Mouse (Mus musculus): Measurements from ENCODE around the gene Ooep. TPM values are rescaled to one million over a fixed set of nuclear protein-coding genes. Genes with fewer than 3 reads are reported as not detected.
A peak's percentile ranks its signal among the peaks of the same experiment; 100 is the strongest.

Gene Ooep
- polyA plus RNA-seq, 1 experiment from 2014 or later: 0.81 TPM

DNA sequence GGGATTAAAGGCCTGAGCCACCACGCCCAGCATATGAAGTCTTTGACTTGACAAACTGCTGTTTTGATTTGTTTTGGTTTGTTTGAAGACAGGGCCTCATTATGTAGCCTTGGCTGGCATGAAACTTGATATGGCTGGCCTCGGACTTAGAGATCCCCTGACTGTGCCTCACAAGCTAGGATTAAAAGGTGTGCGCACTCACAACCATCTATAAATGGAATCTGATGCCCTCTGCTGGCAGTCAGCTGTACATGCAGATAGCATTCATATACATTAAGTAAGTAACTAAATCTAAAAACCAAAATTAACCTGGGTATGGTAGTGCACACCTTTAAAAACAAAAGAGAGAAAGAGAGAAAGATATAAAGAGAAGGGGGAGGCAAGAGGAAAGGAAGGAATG, 7.4 kb upstream of the Ooep start:
- Histone ChIP-seq H3K36me3 (ENCODE audit: control insufficient read depth, insufficient read depth, low read length) (no peaks in the 10 kb centered on the region), H3K9me3 (ENCODE audit: control insufficient read depth, low read length) (no peaks in the 10 kb centered on the region), H3K27me3 (ENCODE audit: control insufficient read depth, insufficient read depth, low read length) (no peaks in the 10 kb centered on the region), H3K27ac (replicated peaks) (no peak overlapping the region), H3K4me1 (replicated peaks; ENCODE audit: control insufficient read depth, insufficient read depth) (no peaks in the 10 kb centered on the region), H3K4me3 (ENCODE audit: low read depth, low read length) (no peak overlapping the region), H3K4me2 (replicated peaks; ENCODE audit: low read depth) (no peak overlapping the region), H3K9ac (ENCODE audit: low read length) (no peak overlapping the region)
- ATAC-seq (ENCODE audit: low FRiP score, low TSS enrichment) (no peak), DNase-seq (ENCODE audit: low spot score) (peak; percentile 23)
- WGBS: 49% methylated on average over 3 of the region's 3 CpGs
- TF ChIP-seq CTCF (IDR thresholded peaks at IDR 0.05; ENCODE audit: low read depth) (peak; percentile 77), EP300 (optimal IDR thresholded peaks at IDR 0.05) (no peak)

GRCm38 (mm10) chr9:78377546-78377945, 979 bp downstream of the Ooep start:
- WGBS: 51% methylated on average over 8 of the region's 8 CpGs
- Histone ChIP-seq H3K9ac (ENCODE audit: low read length) (no peak overlapping the region), H3K4me3 (ENCODE audit: low read depth, low read length) (no peak overlapping the region), H3K9me3 (ENCODE audit: control insufficient read depth, low read length) (no peaks in the 10 kb centered on the region), H3K4me2 (replicated peaks; ENCODE audit: low read depth) (no peak overlapping the region), H3K4me1 (replicated peaks; ENCODE audit: control insufficient read depth, insufficient read depth) (no peaks in the 10 kb centered on the region; the same call in 1 of the 2 replicates), H3K27ac (replicated peaks) (no peak overlapping the region), H3K27me3 (ENCODE audit: control insufficient read depth, insufficient read depth, low read length) (no peaks in the 10 kb centered on the region), H3K36me3 (ENCODE audit: control insufficient read depth, insufficient read depth, low read length) (no peaks in the 10 kb centered on the region)
- no peak for DNase-seq (ENCODE audit: low spot score)
- TF ChIP-seq CTCF (IDR thresholded peaks at IDR 0.05; ENCODE audit: low read depth) (no peak), EP300 (optimal IDR thresholded peaks at IDR 0.05) (no peak)
- ATAC-seq (ENCODE audit: low FRiP score, low TSS enrichment): no peak

- 66% methylated on average over 4 of the region's 4 CpGs for WGBS
Observed at GRCm38 (mm10) chr9:78375486-78375885, 3.0 kb downstream of the Ooep start.

DNA sequence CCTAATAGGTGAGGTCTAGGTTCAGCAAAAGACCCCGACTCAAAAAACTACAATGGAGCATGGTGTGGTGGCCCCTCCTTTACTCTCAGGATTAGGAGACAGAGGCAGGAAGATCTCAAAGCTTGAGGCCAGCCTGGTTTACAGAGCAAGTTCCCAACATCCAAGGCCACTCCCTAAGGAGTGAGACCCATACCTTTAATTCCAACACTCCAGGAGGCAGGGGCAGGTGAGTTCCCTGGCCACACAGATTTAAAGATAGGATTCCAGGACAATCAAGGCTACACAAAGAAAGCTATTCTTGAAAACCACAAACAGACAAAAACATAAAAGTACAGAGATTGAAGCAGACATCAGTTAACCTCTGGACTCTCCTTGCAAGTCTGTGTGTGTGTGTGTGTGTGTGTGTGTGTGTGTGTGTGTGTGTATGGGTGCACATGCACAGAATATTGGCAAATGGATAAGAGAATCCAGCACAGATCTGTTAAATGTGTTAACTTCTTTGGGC, 3.6 kb downstream of the Ooep start:
- Histone ChIP-seq H3K9ac (ENCODE audit: low read length) (no peak overlapping the region), H3K4me1 (replicated peaks; ENCODE audit: control insufficient read depth, insufficient read depth) (no peaks in the 10 kb centered on the region; the same call in 1 of the 2 replicates), H3K36me3 (ENCODE audit: control insufficient read depth, insufficient read depth, low read length) (no peaks in the 10 kb centered on the region), H3K27ac (replicated peaks) (no peak overlapping the region), H3K4me2 (replicated peaks; ENCODE audit: low read depth) (no peak overlapping the region), H3K27me3 (ENCODE audit: control insufficient read depth, insufficient read depth, low read length) (no peaks in the 10 kb centered on the region), H3K4me3 (ENCODE audit: low read depth, low read length) (no peak overlapping the region), H3K9me3 (ENCODE audit: control insufficient read depth, low read length) (no peaks in the 10 kb centered on the region)
- DNase-seq (ENCODE audit: low spot score): no peak
- ATAC-seq (ENCODE audit: low FRiP score, low TSS enrichment): no peak
- WGBS: 64% methylated on average over 1 of the region's 1 CpGs
- TF ChIP-seq EP300 (optimal IDR thresholded peaks at IDR 0.05) (no peak), CTCF (IDR thresholded peaks at IDR 0.05; ENCODE audit: low read depth) (no peak)

More at GRCm38 (mm10) chr9:78375486-78375885, 3.0 kb downstream of the Ooep start:
- ATAC-seq (ENCODE audit: low FRiP score, low TSS enrichment) (no peak), DNase-seq (ENCODE audit: low spot score) (no peak)
- Histone ChIP-seq H3K36me3 (ENCODE audit: control insufficient read depth, insufficient read depth, low read length) (no peaks in the 10 kb centered on the region), H3K27me3 (ENCODE audit: control insufficient read depth, insufficient read depth, low read length) (no peaks in the 10 kb centered on the region), H3K9me3 (ENCODE audit: control insufficient read depth, low read length) (no peaks in the 10 kb centered on the region), H3K4me1 (replicated peaks; ENCODE audit: control insufficient read depth, insufficient read depth) (no peaks in the 10 kb centered on the region; the same call in 1 of the 2 replicates), H3K27ac (replicated peaks) (no peak overlapping the region), H3K4me3 (ENCODE audit: low read depth, low read length) (no peak overlapping the region), H3K9ac (ENCODE audit: low read length) (no peak overlapping the region), H3K4me2 (replicated peaks; ENCODE audit: low read depth) (no peak overlapping the region)
- TF ChIP-seq CTCF (IDR thresholded peaks at IDR 0.05; ENCODE audit: low read depth) (no peak), EP300 (optimal IDR thresholded peaks at IDR 0.05) (no peak)

- ATAC-seq (ENCODE audit: low FRiP score, low TSS enrichment): no peak
- DNase-seq (ENCODE audit: low spot score): no peak
- Histone ChIP-seq H3K9ac (ENCODE audit: low read length) (no peak overlapping the region), H3K9me3 (ENCODE audit: control insufficient read depth, low read length) (no peaks in the 10 kb centered on the region), H3K4me2 (replicated peaks; ENCODE audit: low read depth) (no peak overlapping the region), H3K4me3 (ENCODE audit: low read depth, low read length) (no peak overlapping the region), H3K36me3 (ENCODE audit: control insufficient read depth, insufficient read depth, low read length) (no peaks in the 10 kb centered on the region), H3K27ac (replicated peaks) (no peak overlapping the region), H3K27me3 (ENCODE audit: control insufficient read depth, insufficient read depth, low read length) (no peaks in the 10 kb centered on the region), H3K4me1 (replicated peaks; ENCODE audit: control insufficient read depth, insufficient read depth) (no peaks in the 10 kb centered on the region; the same call in 1 of the 2 replicates)
- TF ChIP-seq EP300 (optimal IDR thresholded peaks at IDR 0.05) (no peak), CTCF (IDR thresholded peaks at IDR 0.05; ENCODE audit: low read depth) (no peak)
- 28% methylated on average over 5 of the region's 5 CpGs for WGBS
Observed at GRCm38 (mm10) chr9:78374397-78374796, 4.1 kb downstream of the Ooep start.

DNA sequence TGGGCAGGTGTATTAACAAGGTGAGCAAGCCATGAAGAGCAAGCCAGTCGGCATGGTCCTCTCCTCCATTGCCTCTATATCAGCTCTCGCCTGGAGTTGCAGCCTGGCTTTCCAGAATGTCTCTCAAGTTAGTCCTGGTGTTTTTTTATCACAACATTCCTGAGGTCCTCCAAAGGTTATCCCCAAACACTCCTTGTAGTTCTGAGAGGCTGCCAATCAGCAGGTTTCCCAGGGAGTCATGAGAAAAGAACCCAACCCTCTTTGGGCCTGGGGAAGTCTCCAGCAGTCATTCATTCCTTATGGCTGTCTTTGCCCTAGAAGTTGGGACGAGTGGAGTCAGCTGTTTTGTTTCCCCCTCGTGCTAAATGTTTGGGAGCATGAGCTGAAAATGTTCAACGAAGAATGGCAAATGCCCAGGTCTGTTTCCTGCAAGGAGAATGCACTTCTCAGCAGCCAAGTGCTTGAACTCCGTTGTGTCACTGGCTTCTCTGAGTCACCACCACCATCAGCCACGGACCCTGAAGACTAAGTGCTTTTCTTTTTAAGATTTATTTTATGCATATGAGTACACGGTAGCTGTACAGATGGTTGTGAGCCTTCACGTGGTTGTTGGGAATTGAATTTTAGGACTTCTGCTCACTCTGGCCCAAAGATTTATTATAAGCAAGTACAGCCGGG, 5.6 kb downstream of the Ooep start:
- no peak overlapping the region for H3K4me3 ChIP-seq (ENCODE audit: low read depth, low read length)
- WGBS: 74% methylated on average over 10 of the region's 10 CpGs
- no peak overlapping the region for H3K27ac ChIP-seq (replicated peaks)
- no peak for DNase-seq (ENCODE audit: low spot score)
- TF ChIP-seq EP300 (optimal IDR thresholded peaks at IDR 0.05): no peak
- TF ChIP-seq CTCF (IDR thresholded peaks at IDR 0.05; ENCODE audit: low read depth): no peak
- no peak overlapping the region for H3K9ac ChIP-seq (ENCODE audit: low read length)
- H3K9me3 ChIP-seq (ENCODE audit: control insufficient read depth, low read length): no peaks in the 10 kb centered on the region
- no peak overlapping the region for H3K4me2 ChIP-seq (replicated peaks; ENCODE audit: low read depth)
- H3K4me1 ChIP-seq (replicated peaks; ENCODE audit: control insufficient read depth, insufficient read depth): no peaks in the 10 kb centered on the region
- no peaks in the 10 kb centered on the region for H3K36me3 ChIP-seq (ENCODE audit: control insufficient read depth, insufficient read depth, low read length)
- ATAC-seq (ENCODE audit: low FRiP score, low TSS enrichment): no peak
- no peaks in the 10 kb centered on the region for H3K27me3 ChIP-seq (ENCODE audit: control insufficient read depth, insufficient read depth, low read length)
